Mouse (Mus musculus) cerebellum, adult (tissue): Measurements from ENCODE around the gene Nabp2.

Experiments
- ATAC-seq: cut with Nextera tagmentation; 2 replicates; pipeline ENCODE4 v1.9.2; 2017; ENCODE audit warnings: mild to moderate bottlenecking, moderate library complexity, mixed read lengths; ENCODE audit not compliant: insufficient number of reproducible peaks, low FRiP score, low TSS enrichment

Gene Nabp2

DNA sequence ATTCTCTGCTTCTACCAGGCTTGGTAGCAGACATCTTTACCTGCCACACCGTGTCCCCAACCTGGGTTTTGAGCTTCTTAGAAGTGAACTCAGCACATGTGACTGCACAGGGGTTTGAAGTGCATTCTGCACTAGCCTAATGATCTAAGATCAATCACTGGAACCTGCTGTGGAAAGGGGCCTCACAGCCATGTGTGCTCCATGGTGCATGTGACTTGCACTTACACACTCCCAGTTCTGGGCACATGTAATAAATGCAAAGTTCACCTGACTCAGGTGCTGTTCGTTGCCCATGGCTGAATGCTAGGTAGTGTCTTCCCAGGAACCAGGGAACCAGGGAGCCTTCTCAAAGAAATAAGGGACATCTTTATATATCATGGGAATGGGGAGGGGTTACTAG is 22.1 kb upstream of the Nabp2 start:
- no peak for ATAC-seq

DNA sequence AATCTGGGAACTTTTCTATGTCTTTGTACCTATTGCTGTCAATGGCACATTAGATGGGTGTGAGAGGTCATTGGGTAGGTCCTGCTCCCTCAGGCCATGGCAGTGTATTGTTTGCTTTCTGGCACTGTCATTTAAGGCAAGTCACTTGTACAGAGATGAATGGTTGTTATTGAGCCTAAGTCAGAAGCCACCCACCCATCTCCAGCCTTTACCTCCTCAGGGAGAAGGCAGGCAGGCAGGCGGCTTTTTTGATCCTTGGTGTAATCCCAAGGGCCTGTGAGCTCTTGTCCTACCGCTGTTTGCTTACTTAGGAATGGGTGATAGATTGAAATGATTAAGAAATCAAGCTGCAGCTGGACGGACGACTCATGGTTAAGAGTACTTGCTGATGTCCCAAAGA is 18.2 kb upstream of the Nabp2 start:
- ATAC-seq, result no peak

DNA sequence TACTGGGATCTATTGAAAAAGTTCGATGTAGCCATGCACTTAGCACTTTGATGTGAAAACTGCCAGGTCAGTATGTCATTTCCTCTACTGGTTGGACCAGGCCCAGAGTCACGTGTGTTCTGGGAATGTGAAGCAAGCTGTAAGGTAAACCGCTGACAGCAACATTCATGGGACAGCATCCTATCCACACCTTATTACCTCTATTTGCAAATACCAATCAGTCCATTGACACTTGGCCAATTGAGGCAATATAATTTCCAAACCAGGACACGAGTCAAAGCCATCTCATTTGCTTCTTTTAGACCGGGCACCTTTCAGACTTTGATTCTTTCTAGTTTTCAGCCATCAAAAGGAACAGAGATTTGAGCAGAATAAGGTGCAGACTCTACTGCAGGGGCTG is 17.8 kb upstream of the Nabp2 start:
- ATAC-seq, result no peak

DNA sequence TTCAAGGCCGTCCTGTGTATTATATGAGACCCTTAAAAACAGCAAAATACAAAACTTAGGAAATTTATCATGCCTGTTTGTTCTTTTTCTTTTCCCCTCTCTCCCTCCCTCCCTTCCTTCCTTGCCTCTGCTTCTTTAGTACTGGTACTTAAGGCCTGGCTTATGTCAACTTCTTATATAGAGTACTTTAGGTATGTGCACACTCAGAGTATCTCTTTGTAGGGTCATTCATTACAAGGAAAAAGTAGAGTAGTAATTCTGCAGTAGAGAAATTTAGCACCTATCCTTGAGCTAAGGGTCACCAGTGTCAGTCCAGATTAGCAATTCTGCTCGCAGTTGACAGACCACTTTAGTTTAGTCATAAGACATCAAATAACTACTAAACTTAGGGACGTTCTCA is 14.0 kb upstream of the Nabp2 start:
- ATAC-seq, result no peak

DNA sequence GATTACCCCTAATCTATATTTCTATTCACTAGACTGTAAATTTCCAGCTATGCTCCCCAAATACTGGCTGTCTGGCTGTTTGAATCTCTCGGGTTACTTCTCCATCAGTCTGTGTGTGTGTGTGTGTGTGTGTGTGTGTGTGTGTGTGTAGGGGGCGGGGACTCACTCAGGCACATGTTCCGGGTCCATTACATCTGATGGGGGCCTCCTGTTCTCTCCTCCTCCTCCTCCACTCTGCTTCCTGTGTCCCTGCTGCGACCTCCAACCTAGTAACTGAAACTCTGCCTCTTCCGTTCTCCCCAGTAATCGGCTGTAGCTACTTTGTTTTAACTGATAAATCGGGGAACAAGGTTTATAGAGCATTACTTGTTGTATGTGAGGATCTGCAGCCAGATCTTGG is 13.3 kb upstream of the Nabp2 start:
- no peak for ATAC-seq

DNA sequence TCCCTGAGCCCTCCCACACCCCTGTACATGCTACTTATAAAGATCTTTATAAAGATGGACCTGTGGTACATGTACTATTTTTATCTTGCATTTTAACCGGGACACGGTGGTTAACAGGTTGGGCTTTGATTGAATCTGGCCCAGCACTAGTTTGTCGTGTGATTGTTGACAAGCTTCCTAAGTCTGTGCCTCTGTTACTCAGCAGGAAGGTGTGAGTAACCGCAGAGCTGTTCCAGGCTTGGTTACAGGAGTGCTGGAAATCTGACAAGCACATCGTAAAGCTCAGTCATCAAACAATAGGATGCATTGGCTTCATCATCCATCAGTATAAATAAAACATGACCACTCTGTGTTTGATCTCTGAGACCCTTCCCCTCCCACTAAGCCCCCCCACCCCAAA is 11.1 kb upstream of the Nabp2 start:
- ATAC-seq, result no peak

DNA sequence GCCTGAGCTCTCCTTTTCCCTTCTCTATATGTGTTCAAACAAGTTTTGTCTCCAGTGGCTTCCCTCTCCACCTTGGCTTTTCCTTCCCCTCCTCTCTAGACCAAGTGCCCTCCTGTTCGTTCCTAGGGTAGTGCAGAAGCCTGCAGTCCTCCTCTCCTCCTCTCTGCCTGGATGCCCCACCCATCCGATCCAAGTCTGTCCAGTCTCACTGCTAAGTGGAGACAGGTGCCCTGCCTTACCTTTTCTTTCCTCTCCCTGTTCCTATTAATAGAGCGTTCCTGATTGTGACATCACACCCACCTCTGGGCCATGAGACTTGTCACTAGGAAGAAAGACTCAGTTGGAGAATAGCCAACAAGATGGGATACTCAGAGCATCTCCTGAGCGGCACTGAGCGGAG is 3.6 kb upstream of the Nabp2 start:
- ATAC-seq, result no peak

DNA sequence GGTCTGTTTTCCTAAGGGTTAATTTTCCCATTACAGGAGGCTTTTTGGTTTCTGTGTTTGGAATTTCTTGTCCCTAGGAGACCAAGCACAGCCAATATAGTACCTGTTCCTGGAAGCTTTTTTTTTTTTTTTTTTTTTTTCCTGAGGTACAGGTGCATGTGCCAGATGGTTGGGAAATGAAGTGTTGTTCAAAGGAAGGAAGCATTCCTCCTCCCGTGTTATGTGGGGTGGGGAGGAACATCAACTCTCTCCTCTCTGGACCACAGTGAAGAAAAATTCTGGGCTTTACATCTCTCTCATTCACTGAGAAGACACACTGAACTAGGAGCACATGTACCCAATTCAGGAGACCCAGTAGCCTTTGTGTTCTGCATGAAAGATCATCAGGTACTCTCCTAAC is 1.8 kb upstream of the Nabp2 start:
- no peak for ATAC-seq

DNA sequence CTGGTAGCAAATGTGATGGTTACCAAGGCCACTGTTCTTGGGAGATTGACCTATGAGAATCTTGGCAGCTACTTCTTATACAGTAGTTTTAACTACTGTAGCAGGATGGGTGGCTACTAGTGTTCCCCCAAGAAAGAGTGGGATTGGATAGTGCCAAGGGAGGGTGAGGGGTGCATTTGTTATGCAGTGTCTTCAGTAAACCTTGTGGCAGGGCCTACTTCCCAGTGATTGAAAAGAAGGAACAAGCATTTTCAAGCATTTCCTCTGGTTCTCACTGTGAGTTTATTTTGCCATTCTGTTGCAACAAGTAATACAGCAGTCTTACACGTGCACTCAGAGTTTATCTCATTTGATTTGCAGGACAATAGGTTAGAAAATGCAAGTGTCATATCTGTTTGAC is 1.3 kb upstream of the Nabp2 start:
- no peak for ATAC-seq

DNA sequence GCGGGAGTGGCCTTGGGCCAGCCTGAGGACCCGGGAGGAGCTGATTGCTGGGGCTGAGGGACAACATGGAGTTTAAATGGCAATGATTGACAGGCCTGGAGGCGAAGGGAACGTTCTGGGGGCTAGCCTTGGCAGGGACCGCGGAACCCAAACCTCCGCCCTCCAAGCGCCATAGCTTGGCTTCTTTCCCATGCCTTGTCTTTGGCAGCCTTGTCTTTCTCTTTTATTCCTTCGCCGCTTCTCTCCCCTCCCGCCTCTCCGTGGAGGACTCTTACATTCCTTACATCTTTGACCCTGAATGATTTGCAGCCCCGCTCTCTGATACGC is 726 bp upstream of the Nabp2 start:
- ATAC-seq, result no peak

DNA sequence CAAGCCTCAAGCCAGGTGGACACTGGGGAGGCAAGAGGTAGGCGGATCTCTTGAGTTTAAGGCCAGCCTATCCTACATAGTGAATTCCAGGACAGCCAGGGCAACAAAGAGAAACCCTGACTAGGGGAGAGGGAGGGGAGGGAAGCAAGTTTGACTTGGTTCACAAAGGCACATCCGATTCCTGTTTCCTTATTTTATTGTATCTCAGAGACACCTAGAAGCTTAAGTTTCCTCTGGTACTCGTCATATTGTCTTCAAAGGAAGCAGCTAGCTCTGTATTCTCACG is 789 bp downstream of the Nabp2 start:
- no peak for ATAC-seq

DNA sequence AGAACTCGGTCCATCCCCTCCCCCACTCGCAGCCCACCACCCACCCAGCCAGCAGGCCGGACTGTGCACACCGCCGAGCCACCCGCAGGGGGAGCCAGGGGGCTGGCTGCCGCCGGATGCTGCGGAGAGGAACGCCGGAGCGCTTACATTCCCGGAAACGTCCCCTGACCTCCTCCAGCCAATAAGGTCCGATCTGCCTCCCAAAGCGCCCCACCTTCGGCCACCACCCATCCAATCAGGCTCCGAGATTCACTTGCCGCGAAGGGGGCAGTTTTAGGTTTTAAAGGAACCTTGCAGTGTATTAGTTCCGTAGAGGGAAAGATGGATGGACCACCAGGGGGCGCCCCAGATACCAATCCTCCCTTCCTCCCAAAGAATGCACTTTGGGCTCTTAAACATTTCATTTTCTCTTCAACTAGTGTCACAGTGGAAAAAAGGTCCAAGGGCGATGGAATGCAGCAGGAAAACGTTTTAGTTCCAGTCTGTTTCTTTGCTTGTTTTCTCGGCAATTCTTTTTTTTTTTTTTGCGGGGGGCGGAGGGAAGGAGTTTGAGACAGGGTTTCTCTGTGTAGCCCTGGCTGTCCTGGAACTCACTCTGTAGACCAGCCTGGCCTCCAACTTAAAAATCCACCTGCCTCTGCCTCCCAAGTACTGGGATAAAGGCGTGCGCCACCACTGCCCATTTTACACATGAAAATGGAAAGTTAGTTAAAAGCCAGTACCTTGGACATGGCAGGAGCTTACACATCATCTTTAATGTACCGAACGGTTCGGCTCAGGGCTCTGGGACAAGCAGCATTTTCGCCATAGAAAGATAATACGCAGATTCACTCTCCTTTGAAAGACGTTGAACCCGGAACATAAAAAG is 1.4 kb downstream of the Nabp2 start:
- ATAC-seq, result peak; percentile 96

DNA sequence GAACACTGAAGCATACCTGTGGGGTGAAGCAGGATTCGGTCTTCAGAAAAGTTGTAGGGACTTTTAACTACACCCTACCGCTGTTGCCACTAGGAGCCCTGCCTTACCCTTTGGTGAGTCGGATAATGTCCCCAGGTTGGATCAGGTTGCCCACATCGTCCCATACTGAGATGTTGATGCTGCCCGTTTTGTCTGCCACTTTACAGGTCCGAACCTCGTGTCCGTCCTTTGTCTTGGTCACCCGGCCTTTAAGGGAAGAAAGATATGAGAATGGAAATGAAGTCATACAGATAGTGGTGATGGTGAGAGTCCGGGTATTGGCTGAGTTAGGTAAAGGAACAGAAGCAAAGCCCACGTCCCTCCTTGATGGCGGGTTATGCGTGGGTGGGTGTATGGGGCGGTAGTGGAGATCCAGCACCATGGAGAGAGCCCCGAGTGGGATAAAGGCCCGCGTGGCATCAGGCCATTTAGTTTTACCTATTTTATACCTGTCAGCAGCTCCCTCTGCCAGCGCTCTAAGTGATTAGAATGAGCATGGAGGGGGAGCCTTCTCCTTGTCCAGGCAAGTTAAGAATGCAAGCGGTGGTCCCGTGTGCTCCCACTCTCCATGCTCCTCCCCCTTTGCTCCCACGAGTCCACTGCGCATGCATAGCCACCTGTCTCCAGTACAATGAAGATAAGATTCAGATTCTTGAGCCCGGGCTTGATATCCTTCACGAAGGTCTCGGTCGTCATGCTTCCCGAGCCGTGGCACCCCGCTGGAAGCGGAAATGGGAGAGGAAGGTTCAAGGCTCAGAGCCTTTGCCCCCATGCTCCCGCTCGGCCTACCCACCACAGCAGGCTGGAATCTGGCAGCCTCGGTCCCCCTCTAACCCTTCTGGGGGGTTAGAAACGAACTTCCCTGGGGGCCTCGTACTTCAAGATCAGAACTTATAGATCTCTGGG is 2.4 kb downstream of the Nabp2 start:
- no peak for ATAC-seq

DNA sequence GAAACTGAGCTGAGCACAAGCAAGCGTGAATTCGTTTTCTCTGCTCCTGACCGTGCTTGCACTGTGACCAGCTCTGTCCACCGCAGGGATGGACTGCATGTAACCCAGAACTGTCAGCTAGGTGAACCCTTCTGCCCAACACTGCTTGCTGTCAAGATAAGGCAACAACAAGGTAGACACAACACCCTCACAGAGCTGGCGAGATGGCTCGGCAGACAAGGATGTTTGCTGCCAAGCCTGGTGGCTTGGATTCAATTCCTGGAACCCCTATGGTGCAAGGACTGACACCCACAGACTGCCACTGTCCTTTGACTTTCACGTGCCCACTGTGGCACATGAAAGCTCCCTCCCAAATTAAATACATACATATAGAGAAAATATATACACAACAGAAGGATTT is 7.4 kb downstream of the Nabp2 start:
- peak; percentile 60; the same call in 1 of the 2 replicates for ATAC-seq

DNA sequence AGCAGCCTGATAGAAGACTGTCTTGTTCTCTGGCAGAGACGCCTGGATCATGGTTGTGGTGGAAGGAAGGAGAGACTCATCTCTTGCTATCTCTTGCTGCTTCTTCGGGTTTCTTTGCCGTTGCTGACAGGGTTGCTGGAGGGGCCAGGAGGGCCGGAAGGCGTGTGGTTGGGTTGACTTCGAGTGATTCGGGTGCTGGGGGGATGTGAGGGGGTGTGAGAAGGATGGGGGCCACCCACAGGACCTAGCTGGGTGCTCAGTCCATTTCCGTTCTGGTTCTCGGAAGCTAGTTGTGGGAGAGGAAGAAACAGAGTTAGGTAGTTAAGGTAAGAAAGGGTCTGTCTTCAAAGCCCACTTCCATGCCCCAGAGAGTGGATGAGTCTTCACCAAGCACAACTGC is 9.7 kb downstream of the Nabp2 start:
- no peak for ATAC-seq

DNA sequence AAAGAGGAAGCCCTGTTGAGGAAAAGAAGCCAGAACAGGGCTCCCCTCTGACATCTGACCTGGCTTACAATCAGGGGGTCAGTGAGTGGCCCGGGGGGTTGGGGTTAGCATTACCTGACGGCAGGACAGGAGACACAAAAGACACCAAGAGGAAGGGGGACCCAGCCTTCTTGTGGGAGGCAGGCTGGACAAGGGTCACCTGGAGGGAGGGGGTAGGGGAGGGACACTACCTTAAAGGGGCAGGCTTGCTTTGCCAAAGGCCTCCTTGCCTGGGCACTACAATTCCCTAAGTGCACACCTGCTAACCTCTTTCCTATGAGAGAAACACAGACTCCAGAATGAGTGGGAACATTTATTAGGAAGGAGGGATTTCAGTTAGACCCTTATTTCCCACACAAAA is 10.2 kb downstream of the Nabp2 start, which contains the start of gene Slc39a5:
TSS of gene Slc39a5 (minus strand) at position 174 of the 400 bp plus-strand sequence.
- no peak for ATAC-seq

DNA sequence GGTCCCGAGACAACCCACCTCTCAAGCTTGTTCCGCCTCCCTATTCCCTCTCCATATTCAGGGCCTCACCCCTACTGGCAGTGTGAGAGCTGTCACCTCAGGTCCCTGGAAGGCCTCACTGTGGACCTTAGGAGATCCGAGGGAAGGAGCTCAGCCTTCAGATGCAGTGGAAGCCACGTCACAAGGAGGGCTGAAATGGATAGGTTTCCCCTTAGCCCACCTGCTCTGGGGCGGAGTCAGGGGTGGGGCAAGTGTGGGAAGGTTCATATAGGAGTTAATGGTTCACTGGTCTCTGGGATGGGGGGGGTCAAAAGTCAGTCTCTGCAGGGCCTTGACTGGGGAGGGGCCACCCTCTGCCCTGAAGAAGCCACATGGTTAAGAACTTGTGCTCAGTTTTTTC is 11.0 kb downstream of the Nabp2 start:
- ATAC-seq, result no peak

DNA sequence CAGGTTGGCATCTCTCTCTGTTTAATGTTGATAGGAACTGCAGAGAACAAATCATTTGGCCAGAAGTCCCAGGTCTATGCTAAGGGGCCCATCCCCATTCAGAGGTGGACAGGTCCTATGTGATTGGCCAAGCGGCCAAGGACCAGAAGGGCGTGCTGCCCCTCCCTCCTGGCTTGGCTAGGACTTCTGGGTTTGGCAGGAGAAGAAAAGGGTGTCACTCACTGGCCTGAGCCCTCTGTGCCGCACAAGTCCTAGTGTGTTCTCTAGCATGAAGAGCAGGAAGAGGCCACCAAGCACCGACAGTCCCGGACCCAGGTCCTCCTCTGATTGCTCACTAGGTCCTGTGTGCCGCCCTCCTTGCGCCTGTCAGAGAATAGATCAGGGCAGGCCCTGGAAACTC is 13.8 kb downstream of the Nabp2 start:
- no peak for ATAC-seq

DNA sequence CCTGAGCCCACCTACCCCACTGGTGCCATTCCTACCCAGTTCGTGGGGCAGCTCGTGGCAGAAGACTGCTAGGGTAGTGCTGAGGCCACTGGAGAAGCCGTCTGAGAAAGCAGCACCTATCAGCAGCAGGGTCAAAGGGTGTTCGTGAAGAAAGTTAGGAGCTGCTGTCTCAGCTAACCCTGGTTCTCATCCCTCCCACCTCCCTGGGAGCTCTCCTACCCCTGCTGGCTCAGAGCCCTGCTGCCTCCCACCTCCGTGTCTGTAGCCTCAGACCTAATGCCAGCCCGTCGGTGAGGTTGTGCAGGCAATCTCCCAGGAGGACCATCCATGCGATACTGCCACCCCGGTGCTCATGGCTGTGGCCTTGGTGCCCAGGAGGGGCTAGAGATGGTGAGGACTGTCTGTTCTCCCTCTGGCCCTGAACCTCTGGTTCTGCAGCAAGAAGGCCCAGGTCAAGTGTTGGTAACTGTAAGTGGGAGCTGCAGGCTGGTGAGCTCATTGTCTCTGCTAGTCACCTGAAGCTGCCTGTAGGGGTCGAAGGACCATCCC is 14.5 kb downstream of the Nabp2 start:
- no peak for ATAC-seq

DNA sequence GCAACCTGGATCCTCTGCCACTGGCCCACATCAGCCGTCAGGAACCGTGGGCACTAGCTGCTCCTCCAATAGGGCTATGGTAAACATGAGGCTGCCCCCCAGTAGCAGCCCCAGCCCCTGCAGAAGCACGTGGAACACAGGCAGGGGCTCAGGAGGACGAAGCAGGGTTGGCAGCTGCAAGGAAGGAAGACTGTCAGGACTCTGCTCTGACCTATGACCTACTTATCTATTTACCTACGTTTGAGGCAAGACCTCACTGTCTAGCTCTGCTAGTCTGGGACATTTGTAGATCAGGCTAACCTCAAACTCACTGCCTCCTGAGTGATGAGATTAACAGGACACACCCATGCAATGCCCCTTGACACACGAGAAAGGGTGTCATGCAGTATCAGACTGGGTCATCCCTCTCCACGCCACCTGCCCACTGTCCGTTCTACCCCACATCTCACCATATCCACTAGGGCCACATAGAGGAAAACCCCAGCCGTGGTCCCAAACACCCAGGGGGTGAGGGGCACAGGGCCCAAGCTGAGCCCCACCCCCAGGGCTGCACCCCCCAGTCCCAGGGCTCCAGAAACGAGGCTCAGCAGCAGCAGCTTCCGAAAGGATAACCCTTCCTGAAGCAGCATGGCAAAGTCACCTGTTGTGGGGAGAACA is 15.1 kb downstream of the Nabp2 start:
- no peak for ATAC-seq

DNA sequence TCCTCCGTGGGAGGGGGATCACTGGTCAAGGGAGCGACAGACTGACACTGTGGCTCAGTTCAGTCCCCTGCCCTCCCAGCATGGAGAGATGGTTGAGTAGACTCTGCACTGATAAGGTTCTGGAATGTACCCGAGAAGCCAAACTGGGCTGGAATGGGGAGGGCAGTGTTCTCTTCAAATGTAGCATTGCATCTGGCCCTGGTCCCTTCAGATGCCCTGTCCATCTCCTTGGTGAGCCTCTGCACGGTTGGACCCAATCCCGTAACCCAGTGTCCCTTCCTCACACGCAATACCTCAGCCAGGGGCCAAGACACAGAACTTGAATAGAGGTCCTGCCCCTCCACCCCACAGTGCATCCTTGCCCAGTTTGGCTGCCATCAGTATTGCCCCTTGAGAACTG is 19.4 kb downstream of the Nabp2 start:
- no peak for ATAC-seq
